Mouse (Mus musculus) layer of hippocampus, postnatal 10 days (tissue): ENCODE results near the gene Mybpc2. TPM values are rescaled to one million over a fixed set of nuclear protein-coding genes. Genes with fewer than 3 reads are reported as not detected.
A peak's percentile ranks its signal among the peaks of the same experiment; 100 is the strongest.

Source experiments
- DNase-seq, 2 experiments: peaks; one replicate each; pipeline ENCODE4 v3.0.0; 2021; ENCODE audit warnings: low spot score in 2 of 2
- total RNA-seq, 2 experiments: library from RNA; stranded (reverse); gene quantifications; 2 replicates each; pipeline ENCODE4 v1.2.3; 2021

The Mybpc2 gene
- total RNA-seq, 2 experiments from 2014 or later, result 0.11 to 0.18 TPM

GRCm38 (mm10) chr7:44526414-44527154 is 2.1 kb upstream of the Mybpc2 start:
- DNase-seq, result no peak

- DNase-seq, result peak; percentile 44 to 67
These were observed 823 bp upstream of the Mybpc2 start for GRCm38 (mm10) chr7:44525126-44525832.

- DNase-seq, result no peak
These were observed 1.4 kb downstream of the Mybpc2 start for GRCm38 (mm10) chr7:44523056-44523455.

- DNase-seq, result peak; percentile 65 to 77
These were observed 2.7 kb downstream of the Mybpc2 start for GRCm38 (mm10) chr7:44521710-44522109.

DNA sequence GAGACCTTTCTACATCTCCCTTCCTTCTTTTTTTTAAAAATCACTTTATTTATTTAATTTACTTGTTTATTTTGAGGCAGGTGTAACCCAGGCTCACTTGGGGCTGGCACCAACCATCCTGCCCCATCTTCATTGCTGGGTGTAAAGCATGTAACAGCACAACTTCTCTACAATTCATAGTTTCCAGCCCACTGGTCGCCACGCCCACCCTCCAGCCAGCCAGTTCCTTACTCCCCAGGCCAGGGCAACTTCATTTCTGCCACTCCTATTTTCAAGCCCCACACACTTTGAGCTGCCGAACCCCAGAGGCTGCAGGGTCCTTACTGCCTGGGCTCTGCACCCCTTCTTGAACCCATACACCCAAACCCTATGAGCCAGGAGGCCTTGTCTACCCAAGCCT is 3.5 kb downstream of the Mybpc2 start:
- no peak for DNase-seq

- DNase-seq, result no peak
These were observed 5.1 kb downstream of the Mybpc2 start for GRCm38 (mm10) chr7:44519240-44519913.

GRCm38 (mm10) chr7:44507491-44507890 is 17.0 kb downstream of the Mybpc2 start:
- no peak for DNase-seq

DNA sequence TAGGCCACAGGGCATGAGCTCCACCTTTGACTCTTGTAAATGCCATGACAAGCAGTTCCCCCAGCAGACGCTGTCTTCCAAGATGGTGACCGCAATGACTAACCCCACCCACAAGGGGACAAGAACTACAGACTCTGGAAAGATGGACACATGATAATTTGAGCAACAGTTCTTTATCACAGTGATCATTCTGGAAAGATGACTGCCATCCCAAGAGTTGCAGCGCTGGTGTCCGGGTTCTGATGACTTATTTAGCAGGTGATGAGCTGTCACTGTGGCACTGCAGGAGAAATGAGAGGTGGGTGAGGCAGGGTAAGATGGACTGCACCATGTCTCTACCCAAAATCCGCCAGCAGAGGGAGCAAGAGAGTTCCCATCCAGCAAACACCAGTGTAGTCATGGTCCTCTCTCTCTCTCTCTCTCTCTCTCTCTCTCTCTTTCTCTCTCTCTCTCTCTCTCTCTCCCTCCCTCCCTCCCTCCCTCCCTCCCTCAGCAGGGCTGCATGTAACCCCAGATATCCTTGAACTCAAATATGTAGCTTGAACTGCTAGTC is 22.8 kb downstream of the Mybpc2 start:
- peak; percentile 83 to 85 for DNase-seq

DNA sequence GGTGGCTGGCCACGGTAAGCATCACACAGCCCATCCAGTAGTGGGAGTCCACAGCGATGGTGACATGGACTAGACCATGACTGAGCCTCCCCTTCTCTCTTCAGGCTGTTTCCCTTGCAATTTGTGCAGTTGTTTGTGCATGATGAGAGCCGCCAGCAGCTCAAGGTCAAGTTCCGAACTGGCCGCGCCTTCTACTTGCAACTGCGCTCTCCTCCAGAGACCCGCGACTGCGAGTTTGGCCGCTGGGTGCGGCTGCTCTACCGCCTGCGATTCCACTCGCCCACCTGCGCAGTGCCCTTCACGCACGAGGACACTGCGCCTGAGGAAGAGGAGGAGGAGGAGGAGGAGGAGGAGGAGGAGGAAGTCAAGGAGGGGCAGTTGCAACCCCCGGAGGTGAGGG is 24.4 kb downstream of the Mybpc2 start:
- DNase-seq, result no peak

DNA sequence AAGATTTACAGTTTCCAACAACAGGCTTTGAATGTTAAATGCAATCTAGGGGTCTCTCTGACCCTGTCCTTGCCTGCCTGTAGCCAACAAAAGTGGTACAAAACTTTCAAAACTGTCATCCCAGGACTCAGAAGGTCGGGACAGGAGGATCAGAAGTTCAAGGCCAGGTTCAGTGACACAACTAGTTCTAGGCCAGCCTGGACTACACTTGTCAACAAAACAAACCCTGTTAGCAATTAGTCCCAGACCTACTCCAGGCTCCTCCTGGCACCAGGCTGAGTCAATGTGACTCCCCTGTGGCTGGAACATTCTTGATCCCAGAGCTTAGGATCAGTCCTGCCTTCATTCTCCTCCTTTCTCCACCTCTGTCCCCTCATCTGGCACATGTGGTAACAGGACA is 25.5 kb downstream of the Mybpc2 start:
- no peak for DNase-seq

- DNase-seq, result no peak
These were observed 26.9 kb downstream of the Mybpc2 start for GRCm38 (mm10) chr7:44497361-44498055.

DNA sequence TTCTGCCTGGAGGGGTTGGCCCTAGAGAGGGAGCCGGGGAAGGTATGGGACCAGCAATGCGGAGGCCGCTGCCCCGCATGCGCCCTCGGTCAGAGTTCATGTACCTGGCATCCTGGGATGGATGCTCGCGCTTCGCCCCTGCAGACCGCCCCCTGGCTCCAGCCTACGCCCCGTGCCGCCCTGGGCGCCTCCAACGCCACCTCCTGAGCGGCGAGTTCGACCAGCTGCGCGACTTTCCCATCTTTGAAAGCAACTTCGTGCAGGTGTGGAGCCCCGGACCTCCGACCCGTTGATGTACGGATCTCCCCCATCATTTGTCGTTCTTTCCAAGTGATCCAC is 27.7 kb downstream of the Mybpc2 start:
- no peak for DNase-seq

DNA sequence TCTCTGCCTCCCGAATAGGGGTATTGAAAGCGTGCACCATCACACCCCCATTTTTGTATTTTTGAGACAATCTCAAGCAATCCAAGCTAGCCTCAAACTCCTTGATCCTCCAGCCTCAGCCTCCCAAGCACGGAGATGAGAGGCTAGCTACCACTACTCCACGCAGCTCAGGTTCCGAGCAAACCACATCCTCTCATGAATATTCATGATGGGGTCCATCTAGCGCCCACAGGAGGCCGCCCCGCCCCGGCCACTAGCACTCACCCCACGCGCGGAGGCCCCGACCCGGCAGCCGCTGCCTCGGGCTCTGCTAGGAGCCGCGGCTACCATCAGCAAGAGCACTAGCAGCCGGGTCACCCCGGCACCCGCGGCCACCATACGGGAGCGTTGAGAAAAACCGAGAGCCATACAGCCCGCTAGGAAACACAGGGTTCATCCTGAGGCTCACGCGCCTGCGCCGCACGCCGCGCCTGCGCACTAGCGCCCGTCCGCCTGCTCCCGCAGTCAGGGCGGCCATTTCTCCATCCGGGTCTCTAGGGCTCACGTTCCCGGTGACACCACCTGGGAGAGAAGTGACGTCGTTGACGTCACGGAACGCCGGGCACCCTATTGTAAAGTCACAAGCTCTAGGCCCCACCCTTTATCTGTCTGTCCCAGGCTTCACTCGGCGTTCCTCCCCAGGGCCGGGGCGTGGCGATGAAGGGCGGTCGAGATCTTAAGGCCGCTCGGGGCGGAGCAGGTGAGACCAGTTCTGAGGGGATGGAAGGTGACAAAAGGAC is 28.3 kb downstream of the Mybpc2 start, which contains the start of the genes Emc10 and Fam71e1:
Gene Emc10, minus strand, starts transcription at position 538 of the 779 bp plus-strand sequence.
Gene Fam71e1, plus strand, starts transcription at position 590 of the 779 bp plus-strand sequence.
- peak; percentile 97 to 98 for DNase-seq

DNA sequence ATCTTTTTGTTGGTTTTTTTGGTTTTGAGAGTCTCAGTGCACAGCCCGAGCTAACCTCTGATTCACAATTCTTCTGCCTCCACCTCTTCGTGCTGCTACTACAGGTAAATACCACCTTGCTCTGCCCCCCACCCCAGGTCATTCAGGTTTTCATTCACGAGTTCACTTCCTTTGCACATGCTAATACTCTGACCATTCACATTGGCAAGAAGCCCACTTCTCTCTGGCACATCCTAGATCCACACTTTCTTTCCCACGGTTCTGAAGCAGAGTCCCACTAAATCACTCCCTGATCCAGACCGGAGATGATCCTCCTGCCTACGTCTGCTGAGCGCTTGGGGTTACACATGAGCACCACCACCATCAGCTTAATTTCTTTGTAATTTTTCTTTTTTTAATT is 29.4 kb downstream of the Mybpc2 start:
- no peak for DNase-seq

- DNase-seq, result no peak
These were observed 29.8 kb downstream of the Mybpc2 start for GRCm38 (mm10) chr7:44494681-44495080.

DNA sequence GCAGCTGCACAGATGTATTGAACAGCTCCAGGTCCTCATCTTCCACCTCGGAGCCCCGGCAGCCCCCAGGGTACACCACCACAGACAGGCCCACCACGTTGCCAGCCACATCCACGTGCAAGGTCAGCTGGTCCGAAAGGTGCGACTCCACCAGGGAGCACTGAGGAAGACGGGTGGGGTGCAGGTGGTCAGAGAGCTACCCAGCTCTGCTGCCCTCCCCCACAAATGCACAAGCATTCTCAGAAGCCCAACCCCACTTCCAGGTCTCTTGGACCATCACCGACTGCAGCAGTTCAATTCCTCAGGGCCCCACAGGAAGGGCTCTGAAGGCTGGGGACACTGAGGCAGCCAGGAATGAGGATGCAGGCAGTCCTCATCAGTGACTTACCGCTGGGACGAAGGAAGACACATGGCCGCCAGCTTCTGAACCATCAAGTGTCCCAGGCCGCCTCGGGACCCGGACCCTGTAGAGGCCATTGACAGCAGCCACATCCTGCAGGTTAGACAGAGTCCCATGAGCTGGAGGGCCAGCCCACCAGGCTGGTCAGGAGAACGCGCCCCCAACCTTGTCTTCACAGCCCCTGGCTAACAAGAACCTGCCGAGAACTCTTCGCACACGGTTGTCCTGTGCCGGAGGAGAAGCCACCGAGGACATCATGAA is 32.2 kb downstream of the Mybpc2 start:
- no peak for DNase-seq

DNA sequence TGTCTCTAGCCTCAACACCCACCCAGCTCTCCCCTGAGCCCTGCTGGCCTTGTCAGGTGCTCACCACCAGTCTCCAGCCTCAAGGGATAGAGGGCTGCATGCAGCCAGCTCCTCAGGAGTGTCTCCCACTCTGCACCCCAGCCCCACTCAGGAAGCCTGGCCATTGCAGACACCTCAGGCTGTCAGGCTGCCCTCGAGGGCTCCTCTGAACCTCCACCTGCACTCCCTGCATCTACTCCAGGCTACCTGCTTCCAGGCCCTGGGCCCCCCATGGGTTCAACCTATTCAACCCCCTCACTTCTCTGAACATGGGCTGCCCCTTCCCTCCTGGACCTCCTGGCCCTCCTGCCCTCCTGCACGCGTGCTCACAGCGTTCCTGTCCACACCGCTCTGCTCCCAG is 33.1 kb downstream of the Mybpc2 start:
- DNase-seq, result no peak

GRCm38 (mm10) chr7:44490281-44490680 is 34.2 kb downstream of the Mybpc2 start:
- no peak for DNase-seq

GRCm38 (mm10) chr7:44488545-44488944 is 35.9 kb downstream of the Mybpc2 start:
- no peak for DNase-seq

- DNase-seq, result no peak
These were observed 36.5 kb downstream of the Mybpc2 start for GRCm38 (mm10) chr7:44487936-44488335.
